Mouse (Mus musculus) liver, embryonic 15.5 days (tissue): ENCODE measurements at regions not wholly inside any gene's neighbourhood (a gene's known extent, or its start where the extent isn't known, plus 50 kb on each side); places are given as distances from the start of the nearest gene placed in this dataset.

Source experiments
- ATAC-seq: fragments of 200-750 bp; cut with Nextera tagmentation; 2 replicates; pipeline ENCODE4 v1.8.0; 2017; ENCODE audit warnings: moderate number of reproducible peaks, mild to moderate bottlenecking, moderate library complexity; ENCODE audit not compliant: insufficient read depth
- H3K27ac ChIP-seq: fragments of 300-500 bp; sonication (generic); replicated peaks from 2 replicates; pipeline ENCODE4 v1.5.1; 2015; ENCODE audit warnings: mild to moderate bottlenecking, inconsistent platforms
- H3K27me3 ChIP-seq: fragments of 300-500 bp; sonication (generic); 2 replicates; pipeline ENCODE4 v1.6.1; 2015; ENCODE audit warnings: mild to moderate bottlenecking, inconsistent platforms
- H3K36me3 ChIP-seq: fragments of 300-500 bp; sonication (generic); replicated peaks from 2 replicates; pipeline ENCODE4 v1.6.1; 2015; ENCODE audit warnings: moderate library complexity, mild to moderate bottlenecking, inconsistent platforms
- H3K4me1 ChIP-seq: fragments of 300-500 bp; sonication (generic); replicated peaks from 2 replicates; pipeline ENCODE4 v1.6.1; 2015; ENCODE audit warnings: inconsistent platforms
- H3K4me2 ChIP-seq: fragments of 300-500 bp; sonication (generic); 2 replicates; pipeline ENCODE4 v1.6.1; 2015; ENCODE audit warnings: moderate library complexity, mild to moderate bottlenecking, inconsistent platforms
- H3K4me3 ChIP-seq: fragments of 300-500 bp; sonication (generic); replicated peaks from 2 replicates; pipeline ENCODE4 v1.5.1; 2015; ENCODE audit warnings: mild to moderate bottlenecking, inconsistent platforms
- H3K9ac ChIP-seq: fragments of 300-500 bp; sonication (generic); 2 replicates; pipeline ENCODE4 v1.6.1; 2015; ENCODE audit warnings: moderate library complexity, mild to moderate bottlenecking, inconsistent platforms
- H3K9me3 ChIP-seq: fragments of 300-500 bp; sonication (generic); replicated peaks from 2 replicates; pipeline ENCODE4 v1.6.1; 2016; ENCODE audit warnings: inconsistent platforms
- WGBS: fragments of 180-500 bp; shearing (Covaris S2); methylation state at CpG from one replicate; pipeline ENCODE4 v1.1.7; 2015; ENCODE audit warnings: mixed read lengths; ENCODE audit not compliant: insufficient replicate concordance; 5-methylcytosine and 5-hydroxymethylcytosine counted together

DNA sequence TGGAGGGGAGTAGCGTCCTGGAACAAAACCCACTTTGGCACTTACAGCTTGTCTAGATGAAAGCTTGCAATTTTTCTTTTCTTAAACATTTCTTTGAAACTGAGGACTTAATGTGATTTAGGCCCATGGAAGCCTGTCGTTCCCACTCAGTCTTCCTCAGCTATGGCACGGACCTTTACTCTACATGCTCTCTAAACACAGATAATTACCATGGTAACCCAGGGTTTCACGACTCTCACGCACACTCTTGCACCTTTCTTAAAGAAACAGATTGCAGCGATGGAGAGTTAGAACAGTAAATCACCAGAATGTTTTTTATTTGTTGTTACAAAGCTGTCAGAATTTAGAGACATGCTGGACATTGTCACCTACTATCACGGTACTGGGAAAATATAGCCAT, 195.0 kb downstream of the Fgf9 start:
- WGBS, result 31% methylated on average over 7 of the region's 7 CpGs
- H3K9me3 ChIP-seq, result no peaks in the 10 kb centered on the region
- H3K27me3 ChIP-seq, result no peaks in the 10 kb centered on the region
- no peaks in the 10 kb centered on the region for H3K4me1 ChIP-seq
- H3K4me3 ChIP-seq, result no peak overlapping the region
- H3K27ac ChIP-seq, result no peak overlapping the region
- no peak overlapping the region for H3K9ac ChIP-seq
- no peak overlapping the region for H3K4me2 ChIP-seq
- no peak for ATAC-seq
- no peaks in the 10 kb centered on the region for H3K36me3 ChIP-seq

DNA sequence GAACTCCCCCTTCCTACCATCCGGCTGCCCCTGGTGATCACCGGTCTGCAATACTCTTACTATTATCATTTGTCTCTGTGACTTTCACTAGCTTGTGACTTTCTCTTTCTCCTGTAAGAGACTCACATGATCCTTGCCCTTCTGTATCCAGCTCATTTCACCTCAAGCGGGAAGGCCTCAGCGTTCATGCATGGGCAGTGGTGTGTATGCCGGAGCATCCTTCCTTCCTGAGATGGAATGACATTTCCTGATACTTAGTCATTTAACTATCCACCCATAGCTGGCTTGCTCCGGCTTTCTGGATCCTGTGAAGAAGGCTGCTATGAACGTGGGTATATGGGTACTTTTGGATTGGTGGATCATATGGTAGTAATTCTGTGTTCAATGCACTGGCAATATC, 194.1 kb downstream of the Fgf9 start:
- Histone ChIP-seq H3K4me2 (no peak overlapping the region), H3K36me3 (no peaks in the 10 kb centered on the region), H3K27ac (no peak overlapping the region), H3K4me3 (no peak overlapping the region), H3K9ac (no peak overlapping the region), H3K27me3 (no peaks in the 10 kb centered on the region), H3K9me3 (no peaks in the 10 kb centered on the region), H3K4me1 (no peaks in the 10 kb centered on the region)
- WGBS, result 73% methylated on average over 7 of the region's 7 CpGs
- no peak for ATAC-seq

GRCm38 (mm10) chr14:58253369-58253968, 183.1 kb downstream of the Fgf9 start:
- ATAC-seq, result peak; percentile 77
- Histone ChIP-seq H3K4me1 (no peaks in the 10 kb centered on the region), H3K4me3 (no peak overlapping the region), H3K36me3 (no peaks in the 10 kb centered on the region), H3K9me3 (no peaks in the 10 kb centered on the region), H3K9ac (no peak overlapping the region), H3K27ac (no peak overlapping the region), H3K4me2 (no peak overlapping the region), H3K27me3 (no peaks in the 10 kb centered on the region)
- WGBS, result 55% methylated on average over 3 of the region's 3 CpGs

DNA sequence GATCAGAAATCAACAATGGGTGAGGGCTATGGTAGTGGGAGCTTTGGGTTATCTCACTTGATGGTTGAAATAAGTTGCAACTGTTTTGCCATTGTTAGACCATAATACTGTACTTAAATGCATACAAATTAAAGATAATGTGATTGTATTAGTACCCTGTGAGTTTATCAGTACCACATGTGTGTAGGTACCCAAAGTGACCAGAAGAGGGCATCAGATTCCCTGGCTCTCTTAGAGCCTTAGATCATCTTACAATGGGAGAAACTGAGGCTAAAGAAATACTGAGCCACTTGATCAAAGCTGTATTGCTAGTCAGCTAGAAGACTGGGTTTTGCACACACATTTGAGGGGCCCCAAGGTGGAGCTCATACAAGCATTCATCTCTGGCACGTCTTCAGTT, 155.5 kb downstream of the Fgf9 start:
- no peaks in the 10 kb centered on the region for H3K9me3 ChIP-seq
- no peaks in the 10 kb centered on the region for H3K27me3 ChIP-seq
- H3K4me2 ChIP-seq, result no peak overlapping the region
- no peak for ATAC-seq
- no peaks in the 10 kb centered on the region for H3K4me1 ChIP-seq
- 53% methylated on average over 1 of the region's 1 CpGs for WGBS
- no peak overlapping the region for H3K4me3 ChIP-seq
- no peak overlapping the region for H3K9ac ChIP-seq
- H3K36me3 ChIP-seq, result no peaks in the 10 kb centered on the region
- no peak overlapping the region for H3K27ac ChIP-seq

DNA sequence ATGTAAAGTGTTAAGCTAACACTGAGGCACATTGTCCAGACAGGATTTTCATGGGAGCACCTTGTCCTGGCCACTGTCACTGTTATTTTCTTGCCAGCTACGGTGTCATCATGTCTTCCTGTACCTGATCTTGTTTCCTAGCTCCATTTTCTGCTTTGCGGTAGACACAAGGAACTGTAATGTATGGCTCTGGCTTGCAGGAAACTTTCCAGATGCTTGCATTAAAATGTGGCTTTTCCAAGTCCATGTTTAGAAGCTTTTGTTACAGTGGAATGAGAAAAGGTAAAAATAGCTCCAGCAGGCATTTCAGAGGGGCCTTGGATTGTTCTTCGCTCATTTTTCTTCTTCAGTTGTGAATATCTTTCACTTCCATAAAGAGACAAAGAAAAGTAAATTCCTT, 154.1 kb downstream of the Fgf9 start:
- H3K27ac ChIP-seq, result no peak overlapping the region
- H3K36me3 ChIP-seq, result no peaks in the 10 kb centered on the region
- WGBS, result 73% methylated on average over 3 of the region's 3 CpGs
- H3K27me3 ChIP-seq, result no peaks in the 10 kb centered on the region
- no peak overlapping the region for H3K4me3 ChIP-seq
- no peak overlapping the region for H3K9ac ChIP-seq
- no peak overlapping the region for H3K4me2 ChIP-seq
- ATAC-seq, result no peak
- H3K9me3 ChIP-seq, result no peaks in the 10 kb centered on the region
- no peaks in the 10 kb centered on the region for H3K4me1 ChIP-seq

DNA sequence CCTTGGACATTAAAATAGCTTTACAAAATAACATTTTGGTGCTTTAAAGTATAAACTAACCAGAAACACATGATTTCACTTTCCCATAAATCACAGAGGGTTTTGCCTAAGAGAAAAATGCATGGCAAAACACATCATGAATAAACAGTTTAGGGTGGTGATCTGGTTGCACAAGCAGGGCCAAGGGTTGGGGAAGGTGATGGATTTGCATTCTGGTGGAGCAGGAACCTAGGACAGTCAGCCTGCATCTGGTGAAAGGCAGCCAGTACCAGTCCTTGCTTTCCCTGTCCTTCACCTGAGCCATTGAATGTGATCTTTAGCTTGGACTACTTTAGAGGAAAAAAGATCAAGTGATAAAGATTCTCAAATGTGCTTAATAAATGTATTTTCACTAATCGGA, 138.1 kb downstream of the Fgf9 start:
- Histone ChIP-seq H3K4me2 (no peak overlapping the region), H3K4me1 (no peaks in the 10 kb centered on the region), H3K9me3 (no peaks in the 10 kb centered on the region), H3K9ac (no peak overlapping the region), H3K27me3 (no peaks in the 10 kb centered on the region), H3K36me3 (no peaks in the 10 kb centered on the region), H3K27ac (no peak overlapping the region), H3K4me3 (no peak overlapping the region)
- ATAC-seq, result no peak
- 71% methylated on average over 1 of the region's 1 CpGs for WGBS

GRCm38 (mm10) chr14:58202607-58203295, 132.4 kb downstream of the Fgf9 start:
- no peak overlapping the region for H3K27ac ChIP-seq
- WGBS, result 51% methylated on average over 6 of the region's 6 CpGs

DNA sequence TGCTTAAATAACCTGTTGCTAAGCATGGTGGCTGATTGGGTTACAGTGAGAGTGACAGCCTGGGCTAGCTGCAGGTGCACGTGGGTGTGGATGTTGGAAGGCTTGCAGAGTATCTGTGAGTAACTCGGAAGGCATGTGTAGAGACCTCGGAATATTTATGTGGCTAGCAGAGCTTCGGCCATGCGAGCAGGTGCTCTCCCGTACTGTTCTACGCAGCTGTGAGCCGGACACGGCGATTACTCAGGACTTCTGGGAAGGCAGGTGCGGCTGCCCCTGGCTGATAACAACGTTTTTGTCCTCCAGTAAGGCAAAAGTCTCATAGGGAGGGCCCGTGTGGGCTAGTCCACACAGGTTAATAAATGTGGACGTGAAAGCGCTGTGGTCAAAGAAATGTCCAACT, 119.6 kb downstream of the Fgf9 start:
- no peak for ATAC-seq
- no peaks in the 10 kb centered on the region for H3K4me1 ChIP-seq

More at GRCm38 (mm10) chr14:58202607-58203295, 132.4 kb downstream of the Fgf9 start:
- Histone ChIP-seq H3K27me3 (no peaks in the 10 kb centered on the region), H3K9me3 (no peaks in the 10 kb centered on the region), H3K4me2 (no peak overlapping the region), H3K9ac (no peak overlapping the region), H3K4me3 (no peak overlapping the region), H3K36me3 (no peaks in the 10 kb centered on the region), H3K4me1 (no peaks in the 10 kb centered on the region)
- no peak for ATAC-seq

DNA sequence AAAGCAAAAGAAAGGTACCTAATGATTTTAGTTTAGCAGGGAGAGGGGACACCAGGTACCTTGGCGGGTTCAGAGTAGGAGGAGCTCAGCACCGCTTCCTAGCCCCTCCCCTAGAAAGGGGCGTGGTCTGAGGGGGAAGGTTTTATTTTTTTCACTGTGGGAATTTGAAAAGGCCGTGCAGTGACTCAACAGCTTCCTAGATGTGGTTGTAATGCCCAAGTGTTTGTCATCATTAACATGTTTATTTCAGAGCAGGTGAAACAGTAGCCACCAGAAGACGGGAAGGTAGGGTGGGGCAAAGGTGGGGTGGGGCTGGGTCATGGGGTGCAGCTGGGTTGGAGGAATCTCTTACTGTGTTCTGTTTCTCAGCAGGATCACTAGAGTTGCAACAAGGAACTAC, 112.5 kb downstream of the Fgf9 start:
- no peak overlapping the region for H3K9ac ChIP-seq
- WGBS, result 43% methylated on average over 5 of the region's 5 CpGs
- H3K27ac ChIP-seq, result no peak overlapping the region
- no peaks in the 10 kb centered on the region for H3K9me3 ChIP-seq
- no peaks in the 10 kb centered on the region for H3K4me1 ChIP-seq
- no peak overlapping the region for H3K4me3 ChIP-seq
- no peak for ATAC-seq
- no peaks in the 10 kb centered on the region for H3K27me3 ChIP-seq
- no peak overlapping the region for H3K4me2 ChIP-seq
- no peaks in the 10 kb centered on the region for H3K36me3 ChIP-seq

More for the DNA sequence above, 119.6 kb downstream of the Fgf9 start:
- H3K4me3 ChIP-seq, result no peak overlapping the region
- no peaks in the 10 kb centered on the region for H3K9me3 ChIP-seq
- H3K27me3 ChIP-seq, result no peaks in the 10 kb centered on the region
- WGBS, result 65% methylated on average over 15 of the region's 15 CpGs
- no peak overlapping the region for H3K9ac ChIP-seq
- no peak overlapping the region for H3K27ac ChIP-seq
- no peaks in the 10 kb centered on the region for H3K36me3 ChIP-seq
- no peak overlapping the region for H3K4me2 ChIP-seq

- no peak overlapping the region for H3K4me3 ChIP-seq
- H3K4me2 ChIP-seq, result no peak overlapping the region
- ATAC-seq, result no peak
- no peaks in the 10 kb centered on the region for H3K9me3 ChIP-seq
- no peak overlapping the region for H3K27ac ChIP-seq
- H3K4me1 ChIP-seq, result no peaks in the 10 kb centered on the region
- H3K36me3 ChIP-seq, result no peaks in the 10 kb centered on the region
- no peak overlapping the region for H3K9ac ChIP-seq
- H3K27me3 ChIP-seq, result no peaks in the 10 kb centered on the region
Observed at GRCm38 (mm10) chr14:58180724-58181123, 110.4 kb downstream of the Fgf9 start.

GRCm38 (mm10) chr14:58175651-58176363, 105.5 kb downstream of the Fgf9 start:
- no peak overlapping the region for H3K27ac ChIP-seq
- no peak for ATAC-seq

More at GRCm38 (mm10) chr14:58175651-58176363, 105.5 kb downstream of the Fgf9 start:
- no peak overlapping the region for H3K9ac ChIP-seq
- H3K4me2 ChIP-seq, result no peak overlapping the region
- H3K4me1 ChIP-seq, result no peaks in the 10 kb centered on the region
- no peaks in the 10 kb centered on the region for H3K9me3 ChIP-seq
- WGBS, result 54% methylated on average over 5 of the region's 5 CpGs
- no peaks in the 10 kb centered on the region for H3K36me3 ChIP-seq
- no peak overlapping the region for H3K4me3 ChIP-seq
- no peaks in the 10 kb centered on the region for H3K27me3 ChIP-seq
